Mouse (Mus musculus) neural tube, embryonic 12.5 days (tissue): ENCODE measurements around the gene Dnase1l2. TPM values are rescaled to one million over a fixed set of nuclear protein-coding genes. Genes with fewer than 3 reads are reported as not detected.
A peak's percentile ranks its signal among the peaks of the same experiment; 100 is the strongest.

Experiments
- ATAC-seq: fragments of 200-750 bp; cut with Nextera tagmentation; 2 replicates; pipeline ENCODE4 v1.8.0; 2017; ENCODE audit warnings: low read depth, mild to moderate bottlenecking, moderate TSS enrichment, moderate library complexity; ENCODE audit not compliant: low FRiP score
- H3K27ac ChIP-seq: fragments of 300-500 bp; sonication (generic); 2 replicates; pipeline ENCODE4 v1.5.1; 2016
- H3K27me3 ChIP-seq: fragments of 300-500 bp; sonication (generic); replicated peaks from 2 replicates; pipeline ENCODE4 v1.6.1; 2016; ENCODE audit warnings: mild to moderate bottlenecking
- H3K36me3 ChIP-seq: fragments of 300-500 bp; sonication (generic); 2 replicates; pipeline ENCODE4 v1.6.1; 2016; ENCODE audit warnings: mild to moderate bottlenecking
- H3K4me1 ChIP-seq: fragments of 300-500 bp; sonication (generic); 2 replicates; pipeline ENCODE4 v1.6.1; 2016
- H3K4me2 ChIP-seq: fragments of 300-500 bp; sonication (generic); replicated peaks from 2 replicates; pipeline ENCODE4 v1.6.1; 2016; ENCODE audit warnings: mild to moderate bottlenecking
- H3K4me3 ChIP-seq: fragments of 300-500 bp; sonication (generic); 2 replicates; pipeline ENCODE4 v1.5.1; 2016
- H3K9ac ChIP-seq: fragments of 300-500 bp; sonication (generic); 2 replicates; pipeline ENCODE4 v1.6.1; 2016; ENCODE audit warnings: mild to moderate bottlenecking
- H3K9me3 ChIP-seq: fragments of 300-500 bp; sonication (generic); 2 replicates; pipeline ENCODE4 v1.6.1; 2016; ENCODE audit warnings: mild to moderate bottlenecking
- whole genome bisulfite sequencing: fragments of 180-500 bp; shearing (Covaris S2); methylation state at CpG from one replicate; pipeline ENCODE4 v1.1.7; 2016; 5-methylcytosine and 5-hydroxymethylcytosine counted together
- polyA plus RNA-seq: library from polyadenylated mRNA; unstranded; fragments of >200 nt; fragmentation: Nextera tagmentation; extraction: Ambion mirVana; gene quantifications from 2 replicates; pipeline ENCODE4 v1.2.1, GENCODE M21; 2016

The Dnase1l2 gene
- polyA plus RNA-seq, result 3.4 and 4.4 TPM in 2 replicates

GRCm38 (mm10) chr17:24442632-24443155 lies at the start of gene Dnase1l2:
TSS of gene Dnase1l2 (minus strand) at chr17:24443105.
- H3K4me2 ChIP-seq, result no peak within 1 kb of the TSS
- no peak within 1 kb of the TSS for H3K9ac ChIP-seq
- no peaks in the 10 kb centered on the region for H3K27me3 ChIP-seq
- no peak within 1 kb of the TSS for H3K4me3 ChIP-seq
- no peaks in the 10 kb centered on the region for H3K9me3 ChIP-seq
- H3K27ac ChIP-seq, result no peak within 1 kb of the TSS
- H3K4me1 ChIP-seq, result no peaks in the 10 kb centered on the region
- peaks cover 98% of the 10 kb centered on the region for H3K36me3 ChIP-seq
- WGBS, result 84% methylated on average over 7 of the region's 7 CpGs
- no peak for ATAC-seq

GRCm38 (mm10) chr17:24490399-24490798 lies 47.5 kb upstream of the Dnase1l2 start:
- peak overlapping the region; percentile 92; the same call in 1 of the 2 replicates for H3K4me2 ChIP-seq
- no peak for ATAC-seq
- WGBS, result 71% methylated on average over 4 of the region's 4 CpGs
- H3K9ac ChIP-seq, result no peak overlapping the region
- H3K27ac ChIP-seq, result no peak overlapping the region
- H3K4me3 ChIP-seq, result no peak overlapping the region
- H3K36me3 ChIP-seq, result no peaks in the 10 kb centered on the region
- H3K4me1 ChIP-seq, result peaks cover 33% of the 10 kb centered on the region
- H3K9me3 ChIP-seq, result no peaks in the 10 kb centered on the region
- H3K27me3 ChIP-seq, result no peaks in the 10 kb centered on the region

- peak overlapping the region; percentile 92 for H3K9ac ChIP-seq
- peak; percentile 65 for ATAC-seq
- 15% methylated on average over 19 of the region's 19 CpGs for WGBS
- no peaks in the 10 kb centered on the region for H3K36me3 ChIP-seq
- H3K27me3 ChIP-seq, result no peaks in the 10 kb centered on the region
- H3K4me3 ChIP-seq, result peak overlapping the region; percentile 87
- peak overlapping the region; percentile 92 for H3K4me2 ChIP-seq
- H3K9me3 ChIP-seq, result no peaks in the 10 kb centered on the region
- H3K27ac ChIP-seq, result peak overlapping the region; percentile 88
- H3K4me1 ChIP-seq, result peaks cover 36% of the 10 kb centered on the region
Measured at GRCm38 (mm10) chr17:24489265-24490030, 46.5 kb upstream of the Dnase1l2 start.

- no peaks in the 10 kb centered on the region for H3K9me3 ChIP-seq
- H3K27ac ChIP-seq, result peak overlapping the region; percentile 88
- H3K36me3 ChIP-seq, result no peaks in the 10 kb centered on the region
- peak overlapping the region; percentile 92 for H3K4me2 ChIP-seq
- under 1% methylated on average over 64 of the region's 81 CpGs for WGBS
- ATAC-seq, result peak; percentile 76
- peaks cover 36% of the 10 kb centered on the region for H3K4me1 ChIP-seq
- H3K27me3 ChIP-seq, result no peaks in the 10 kb centered on the region
- H3K4me3 ChIP-seq, result peak overlapping the region; percentile 87
- H3K9ac ChIP-seq, result peak overlapping the region; percentile 92
Measured at GRCm38 (mm10) chr17:24488662-24489264, 45.9 kb upstream of the Dnase1l2 start.

- peaks cover 36% of the 10 kb centered on the region for H3K4me1 ChIP-seq
- WGBS, result under 1% methylated on average over 43 of the region's 45 CpGs
- H3K36me3 ChIP-seq, result no peaks in the 10 kb centered on the region
- ATAC-seq, result peak; percentile 71
- H3K4me3 ChIP-seq, result peak within 1 kb of the TSS; percentile 87
- peak within 1 kb of the TSS; percentile 92 for H3K9ac ChIP-seq
- no peaks in the 10 kb centered on the region for H3K27me3 ChIP-seq
- H3K4me2 ChIP-seq, result peak within 1 kb of the TSS; percentile 92
- H3K9me3 ChIP-seq, result no peaks in the 10 kb centered on the region
- peak within 1 kb of the TSS; percentile 88 for H3K27ac ChIP-seq
Measured at GRCm38 (mm10) chr17:24488186-24488661, 45.3 kb upstream of the Dnase1l2 start, which contains the start of gene Caskin1. TSS of gene Caskin1 (plus strand) at chr17:24488601.

GRCm38 (mm10) chr17:24485090-24485860 lies 42.4 kb upstream of the Dnase1l2 start:
- Histone ChIP-seq H3K9ac (peak overlapping the region; percentile 21; the same call in 1 of the 2 replicates), H3K27me3 (no peaks in the 10 kb centered on the region), H3K4me2 (peak overlapping the region; percentile 25; the same call in 1 of the 2 replicates), H3K9me3 (no peaks in the 10 kb centered on the region), H3K27ac (peak overlapping the region; percentile 17; the same call in 1 of the 2 replicates), H3K4me1 (peaks cover 29% of the 10 kb centered on the region), H3K4me3 (no peak overlapping the region), H3K36me3 (no peaks in the 10 kb centered on the region)
- WGBS, result 45% methylated on average over 11 of the region's 11 CpGs
- no peak for ATAC-seq

- no peak for ATAC-seq
- Histone ChIP-seq H3K36me3 (no peaks in the 10 kb centered on the region), H3K9me3 (no peaks in the 10 kb centered on the region), H3K27ac (no peak overlapping the region), H3K4me1 (peaks cover 20% of the 10 kb centered on the region), H3K27me3 (no peaks in the 10 kb centered on the region), H3K4me3 (no peak overlapping the region), H3K9ac (no peak overlapping the region), H3K4me2 (no peak overlapping the region)
- WGBS, result 72% methylated on average over 3 of the region's 3 CpGs
Measured at GRCm38 (mm10) chr17:24483495-24483894, 40.6 kb upstream of the Dnase1l2 start.

GRCm38 (mm10) chr17:24481027-24481815 lies 38.3 kb upstream of the Dnase1l2 start:
- Histone ChIP-seq H3K4me1 (peaks cover 19% of the 10 kb centered on the region), H3K27me3 (no peaks in the 10 kb centered on the region), H3K9ac (no peak overlapping the region), H3K9me3 (no peaks in the 10 kb centered on the region), H3K27ac (no peak overlapping the region), H3K4me2 (no peak overlapping the region), H3K4me3 (no peak overlapping the region), H3K36me3 (peaks cover 11% of the 10 kb centered on the region)
- 95% methylated on average over 20 of the region's 20 CpGs for WGBS
- ATAC-seq, result no peak

GRCm38 (mm10) chr17:24480201-24480826 lies 37.4 kb upstream of the Dnase1l2 start:
- no peak for ATAC-seq
- H3K4me3 ChIP-seq, result no peak overlapping the region
- H3K4me2 ChIP-seq, result no peak overlapping the region
- H3K36me3 ChIP-seq, result peaks cover 20% of the 10 kb centered on the region
- H3K9me3 ChIP-seq, result no peaks in the 10 kb centered on the region
- no peaks in the 10 kb centered on the region for H3K27me3 ChIP-seq
- H3K9ac ChIP-seq, result no peak overlapping the region
- peaks cover 14% of the 10 kb centered on the region for H3K4me1 ChIP-seq
- no peak overlapping the region for H3K27ac ChIP-seq
- WGBS, result 52% methylated on average over 3 of the region's 3 CpGs

GRCm38 (mm10) chr17:24479431-24479830 lies 36.5 kb upstream of the Dnase1l2 start:
- H3K9ac ChIP-seq, result no peak overlapping the region
- no peaks in the 10 kb centered on the region for H3K9me3 ChIP-seq
- 28% methylated on average over 1 of the region's 1 CpGs for WGBS
- no peak overlapping the region for H3K27ac ChIP-seq
- H3K4me1 ChIP-seq, result peaks cover 12% of the 10 kb centered on the region
- H3K4me2 ChIP-seq, result peak overlapping the region; percentile 62
- no peak for ATAC-seq
- H3K4me3 ChIP-seq, result no peak overlapping the region
- H3K27me3 ChIP-seq, result no peaks in the 10 kb centered on the region
- peaks cover 28% of the 10 kb centered on the region for H3K36me3 ChIP-seq
